Mouse (Mus musculus) ES-E14 (cell line): ENCODE results near the gene Zfp784.

Source experiments
- CHD2 ChIP-seq: IDR thresholded peaks from 2 replicates; pipeline ENCODE4 v1.6.1; 2014; ENCODE audit warnings: mild to moderate bottlenecking, low read depth, low read length, inconsistent platforms
- HCFC1 ChIP-seq: IDR thresholded peaks from 2 replicates; pipeline ENCODE4 v1.6.1; 2012; ENCODE audit warnings: low read length, inconsistent platforms, borderline replicate concordance; ENCODE audit not compliant: insufficient read depth
- MAFK ChIP-seq: IDR thresholded peaks from 2 replicates; pipeline ENCODE4 v1.6.1; 2014; ENCODE audit warnings: mild to moderate bottlenecking, low read depth, low read length, inconsistent platforms; ENCODE audit not compliant: insufficient read depth
- ZC3H11A ChIP-seq: IDR thresholded peaks from 2 replicates; pipeline ENCODE4 v1.6.1; 2012; ENCODE audit warnings: low read depth, mild to moderate bottlenecking, inconsistent platforms, low read length, borderline replicate concordance
- ZNF384 ChIP-seq: IDR thresholded peaks from 2 replicates; pipeline ENCODE4 v1.6.1; 2012; ENCODE audit warnings: low read depth, low read length, inconsistent platforms

DNA sequence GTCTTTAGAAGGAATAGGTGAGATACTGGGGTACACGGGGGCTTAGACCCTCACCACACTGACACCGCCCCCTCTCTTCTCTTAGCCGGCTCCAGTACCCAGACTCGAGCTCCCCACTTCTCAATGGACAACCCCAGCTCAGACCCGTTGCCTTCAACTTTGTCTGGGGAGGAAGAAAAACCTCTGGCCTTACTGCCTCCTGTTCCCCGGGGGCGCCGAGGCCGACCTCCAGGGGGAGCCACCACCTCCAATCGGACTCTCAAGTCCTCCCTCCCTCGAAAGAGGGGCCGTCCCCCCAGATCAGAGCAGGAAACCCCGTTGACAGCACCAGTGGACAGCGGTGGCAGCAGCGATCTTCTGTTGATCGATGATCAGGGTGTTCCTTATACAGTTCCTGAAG is 20.9 kb downstream of the Zfp784 start:
- TF ChIP-seq MAFK, result no peak
- TF ChIP-seq ZC3H11A, result no peak
- TF ChIP-seq CHD2, result no peak
- TF ChIP-seq ZNF384, result no peak
- TF ChIP-seq HCFC1, result no peak
